Mouse (Mus musculus): Measurements from ENCODE around the gene Dhx33.

Gene Dhx33

GRCm38 (mm10) chr11:70944935-70945817, 59.1 kb downstream of the Dhx33 start:
- in situ Hi-C loops (cut with MboI; ENCODE audit: unreplicated experiment in 2 of 2), result no loop called here

- in situ Hi-C loops (cut with MboI; ENCODE audit: unreplicated experiment in 2 of 2), result no loop called here
Measured at GRCm38 (mm10) chr11:70943651-70944050, 60.6 kb downstream of the Dhx33 start.

GRCm38 (mm10) chr11:70942596-70942995, 61.6 kb downstream of the Dhx33 start:
- in situ Hi-C loops (cut with MboI; ENCODE audit: unreplicated experiment in 2 of 2), result no loop called here

- in situ Hi-C loops (cut with MboI; ENCODE audit: unreplicated experiment in 2 of 2), result no loop called here
Measured at GRCm38 (mm10) chr11:70935316-70935715, 68.9 kb downstream of the Dhx33 start.

All from v-Abl transformed pro-B cells (cell line).